Mouse (Mus musculus) intestine, embryonic 16.5 days (tissue): ENCODE measurements around the gene Glmp. TPM values are rescaled to one million over a fixed set of nuclear protein-coding genes. Genes with fewer than 3 reads are reported as not detected.
A peak's percentile ranks its signal among the peaks of the same experiment; 100 is the strongest.
"Not testable (repeated sequence)": the region's sequence is repeated elsewhere in the genome, so short reads cannot be mapped to it uniquely, and the experiment has no call there.

Source experiments
- ATAC-seq: fragments of 200-750 bp; cut with Nextera tagmentation; 2 replicates; pipeline ENCODE4 v1.8.0; 2017; ENCODE audit warnings: moderate TSS enrichment, moderate library complexity
- H3K27ac ChIP-seq: fragments of 300-500 bp; sonication (generic); 2 replicates; pipeline ENCODE4 v1.5.1; 2014; ENCODE audit warnings: mild to moderate bottlenecking, low read length
- H3K27me3 ChIP-seq: fragments of 300-500 bp; sonication (generic); replicated peaks from 2 replicates; pipeline ENCODE4 v1.6.1; 2014; ENCODE audit warnings: low read length, control low read depth, mixed read lengths; ENCODE audit not compliant: control insufficient read depth, insufficient read depth
- H3K36me3 ChIP-seq: fragments of 300-500 bp; sonication (generic); 2 replicates; pipeline ENCODE4 v1.6.1; 2014; ENCODE audit warnings: low read length, control low read depth; ENCODE audit not compliant: control insufficient read depth, insufficient read depth
- H3K4me1 ChIP-seq: fragments of 300-500 bp; sonication (generic); 2 replicates; pipeline ENCODE4 v1.6.1; 2014; ENCODE audit warnings: low read length, control low read depth, mixed read lengths; ENCODE audit not compliant: control insufficient read depth, insufficient read depth
- H3K4me2 ChIP-seq: fragments of 300-500 bp; sonication (generic); 2 replicates; pipeline ENCODE4 v1.6.1; 2014; ENCODE audit warnings: low read depth, low read length, control low read depth
- H3K4me3 ChIP-seq: fragments of 300-500 bp; sonication (generic); 2 replicates; pipeline ENCODE4 v1.5.1; 2014; ENCODE audit warnings: mild to moderate bottlenecking, low read length
- H3K9ac ChIP-seq: fragments of 300-500 bp; sonication (generic); 2 replicates; pipeline ENCODE4 v1.6.1; 2014; ENCODE audit warnings: low read depth, low read length
- H3K9me3 ChIP-seq: fragments of 300-500 bp; sonication (generic); 2 replicates; pipeline ENCODE4 v1.6.1; 2016; ENCODE audit warnings: low read length, control low read depth; ENCODE audit not compliant: control insufficient read depth
- WGBS: fragments of 180-500 bp; shearing (Covaris S2); extraction: QIAGEN DNeasy Blood & Tissue Kit; methylation state at CpG from one replicate; pipeline ENCODE4 v1.1.7; 2014; 5-methylcytosine and 5-hydroxymethylcytosine counted together
- polyA plus RNA-seq: library from polyadenylated mRNA; unstranded; fragments of >200 nt; fragmentation: Nextera tagmentation; extraction: Ambion mirVana; gene quantifications from 2 replicates; pipeline ENCODE4 v1.2.1, GENCODE M21; 2015

Gene Glmp
- polyA plus RNA-seq, 1 experiment from 2014 or later: 365 TPM

GRCm38 (mm10) chr3:88354396-88355165, 29.8 kb downstream of the Glmp start:
- H3K27ac ChIP-seq: no peak overlapping the region
- no peaks in the 10 kb centered on the region for H3K9me3 ChIP-seq
- no peaks in the 10 kb centered on the region for H3K27me3 ChIP-seq
- no peaks in the 10 kb centered on the region for H3K4me1 ChIP-seq
- WGBS: 93% methylated on average over 8 of the region's 8 CpGs
- H3K4me2 ChIP-seq: no peak overlapping the region
- no peak for ATAC-seq
- H3K9ac ChIP-seq: no peak overlapping the region
- no peak overlapping the region for H3K4me3 ChIP-seq
- H3K36me3 ChIP-seq: peaks cover 58% of the 10 kb centered on the region

DNA sequence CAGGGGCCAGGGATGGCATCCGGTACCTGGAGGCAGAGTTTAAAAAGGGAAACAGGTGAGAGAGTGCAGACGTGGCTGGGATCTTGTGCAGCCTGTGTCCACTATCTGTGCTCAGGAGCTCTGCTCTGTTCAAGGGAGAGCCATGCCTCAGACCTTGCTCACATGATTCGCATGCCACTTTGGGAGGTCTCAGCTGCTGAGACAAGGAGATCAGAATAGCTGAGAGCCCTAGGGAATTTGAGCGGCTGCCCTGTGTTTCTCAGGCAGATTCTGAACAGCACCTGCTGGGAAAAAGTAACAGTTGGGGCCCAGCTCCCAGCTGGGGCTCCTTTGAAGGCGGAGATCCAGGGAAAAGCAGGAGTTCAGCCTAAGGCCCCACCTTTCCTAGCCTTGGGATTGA, 34.8 kb downstream of the Glmp start:
- Histone ChIP-seq H3K4me3 (no peak overlapping the region), H3K27ac (no peak overlapping the region)
- 77% methylated on average over 5 of the region's 5 CpGs for WGBS

DNA sequence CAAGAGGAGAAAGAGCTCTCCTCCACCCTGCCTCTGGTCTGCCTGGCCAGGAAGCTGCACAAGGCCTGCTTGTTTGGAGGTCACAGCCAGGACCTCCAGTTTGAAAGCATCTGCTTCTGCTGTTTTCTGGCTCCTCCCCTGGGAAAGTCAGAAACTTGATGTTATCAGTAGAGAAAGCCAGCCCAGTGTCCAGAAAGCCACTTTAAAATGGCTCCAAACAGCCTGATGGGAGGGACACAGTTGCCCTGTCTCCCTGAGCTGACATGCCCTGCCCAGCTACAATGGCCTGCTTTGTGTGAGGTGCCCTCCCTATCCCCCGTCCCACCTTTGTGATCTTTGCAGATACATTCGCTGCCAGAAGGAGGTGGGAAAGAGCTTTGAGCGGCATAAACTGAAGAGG, 35.2 kb downstream of the Glmp start:
- no peak overlapping the region for H3K27ac ChIP-seq
- ATAC-seq: no peak
- WGBS: 56% methylated on average over 3 of the region's 3 CpGs

More for the DNA sequence above, 34.8 kb downstream of the Glmp start:
- Histone ChIP-seq H3K9ac (no peak overlapping the region), H3K4me2 (no peak overlapping the region), H3K36me3 (peaks cover 48% of the 10 kb centered on the region), H3K27me3 (no peaks in the 10 kb centered on the region), H3K4me1 (peaks cover 10% of the 10 kb centered on the region), H3K9me3 (no peaks in the 10 kb centered on the region)
- ATAC-seq: no peak

DNA sequence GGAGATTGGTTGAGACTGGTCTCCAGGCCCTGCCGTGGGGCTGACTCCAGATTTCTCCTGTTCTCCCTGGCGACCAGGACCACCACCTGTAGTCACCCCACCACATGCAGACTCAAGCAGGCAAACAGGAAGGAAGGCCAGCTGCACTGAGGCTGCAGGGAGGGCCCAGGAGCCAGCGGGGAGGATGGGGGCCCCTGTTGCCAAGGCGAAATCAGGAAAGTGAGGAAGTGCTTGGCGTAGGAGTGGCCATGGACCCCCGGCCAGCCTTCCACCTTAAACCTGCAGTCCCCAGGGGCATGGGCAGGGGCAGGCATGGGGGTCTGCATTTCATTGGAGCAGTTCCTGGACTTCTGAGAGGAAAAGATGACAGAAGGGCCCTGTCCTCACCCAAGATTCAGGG, 36.3 kb downstream of the Glmp start:
- Histone ChIP-seq H3K4me1 (peaks cover 14% of the 10 kb centered on the region), H3K4me3 (no peak overlapping the region), H3K9ac (no peak overlapping the region), H3K4me2 (no peak overlapping the region), H3K9me3 (no peaks in the 10 kb centered on the region), H3K36me3 (peaks cover 41% of the 10 kb centered on the region), H3K27me3 (peaks cover 7% of the 10 kb centered on the region), H3K27ac (no peak overlapping the region)
- ATAC-seq: no peak
- 74% methylated on average over 6 of the region's 6 CpGs for WGBS

More for the DNA sequence above, 35.2 kb downstream of the Glmp start:
- H3K4me2 ChIP-seq: no peak overlapping the region
- H3K27me3 ChIP-seq: no peaks in the 10 kb centered on the region
- peaks cover 14% of the 10 kb centered on the region for H3K4me1 ChIP-seq
- peaks cover 46% of the 10 kb centered on the region for H3K36me3 ChIP-seq
- no peak overlapping the region for H3K4me3 ChIP-seq
- no peaks in the 10 kb centered on the region for H3K9me3 ChIP-seq
- H3K9ac ChIP-seq: no peak overlapping the region

GRCm38 (mm10) chr3:88361612-88362313, 36.9 kb downstream of the Glmp start:
- no peak overlapping the region for H3K4me3 ChIP-seq
- H3K4me1 ChIP-seq: peaks cover 14% of the 10 kb centered on the region
- no peak overlapping the region for H3K4me2 ChIP-seq
- 93% methylated on average over 2 of the region's 2 CpGs for WGBS
- peaks cover 10% of the 10 kb centered on the region for H3K27me3 ChIP-seq
- peaks cover 37% of the 10 kb centered on the region for H3K36me3 ChIP-seq
- H3K9me3 ChIP-seq: no peaks in the 10 kb centered on the region
- H3K27ac ChIP-seq: no peak overlapping the region
- no peak overlapping the region for H3K9ac ChIP-seq
- no peak for ATAC-seq

GRCm38 (mm10) chr3:88363700-88364099, 38.9 kb downstream of the Glmp start:
- no peak overlapping the region for H3K4me2 ChIP-seq
- 60% methylated on average over 4 of the region's 4 CpGs for WGBS
- peak; percentile 71 for ATAC-seq

GRCm38 (mm10) chr3:88364337-88364736, 39.5 kb downstream of the Glmp start, which contains the start of gene Paqr6:
Paqr6 (plus strand) TSS chr3:88364584.
- Histone ChIP-seq H3K4me3 (peak within 1 kb of the TSS; percentile 20), H3K36me3 (peaks cover 19% of the 10 kb centered on the region), H3K9ac (peak within 1 kb of the TSS; percentile 48; the same call in 1 of the 2 replicates), H3K27ac (no peak within 1 kb of the TSS; the same call in 1 of the 2 replicates), H3K27me3 (peaks cover 10% of the 10 kb centered on the region), H3K9me3 (no peaks in the 10 kb centered on the region), H3K4me2 (peak within 1 kb of the TSS; percentile 47), H3K4me1 (peaks cover 14% of the 10 kb centered on the region)
- WGBS: 6% methylated on average over 16 of the region's 16 CpGs
- peak; percentile 41 for ATAC-seq

More at GRCm38 (mm10) chr3:88363700-88364099, 38.9 kb downstream of the Glmp start:
- peaks cover 14% of the 10 kb centered on the region for H3K4me1 ChIP-seq
- no peak overlapping the region for H3K4me3 ChIP-seq
- no peak overlapping the region for H3K9ac ChIP-seq
- no peaks in the 10 kb centered on the region for H3K9me3 ChIP-seq
- no peak overlapping the region; the same call in 1 of the 2 replicates for H3K27ac ChIP-seq
- peaks cover 10% of the 10 kb centered on the region for H3K27me3 ChIP-seq
- H3K36me3 ChIP-seq: peaks cover 24% of the 10 kb centered on the region

GRCm38 (mm10) chr3:88365705-88366361, 41.0 kb downstream of the Glmp start:
- H3K27ac ChIP-seq: no peak overlapping the region
- H3K27me3 ChIP-seq: peaks cover 10% of the 10 kb centered on the region
- no peak overlapping the region for H3K4me3 ChIP-seq
- H3K9me3 ChIP-seq: peaks cover 7% of the 10 kb centered on the region; the same call in 1 of the 2 replicates
- H3K36me3 ChIP-seq: peaks cover 13% of the 10 kb centered on the region
- ATAC-seq: no peak
- H3K4me2 ChIP-seq: no peak overlapping the region
- H3K4me1 ChIP-seq: peaks cover 14% of the 10 kb centered on the region
- WGBS: 42% methylated on average over 34 of the region's 34 CpGs
- no peak overlapping the region for H3K9ac ChIP-seq

- H3K27me3 ChIP-seq: peaks cover 10% of the 10 kb centered on the region
- H3K27ac ChIP-seq, H3K9me3 ChIP-seq, H3K9ac ChIP-seq, H3K4me3 ChIP-seq, H3K36me3 ChIP-seq: not testable (repeated sequence)
- peak; percentile 76 for ATAC-seq
- peaks cover 14% of the 10 kb centered on the region for H3K4me1 ChIP-seq
- peak overlapping the region; percentile 30 for H3K4me2 ChIP-seq
- 4% methylated on average over 19 of the region's 22 CpGs for WGBS
These were observed 42.1 kb downstream of the Glmp start for GRCm38 (mm10) chr3:88366830-88367428.
